Mouse (Mus musculus): ENCODE measurements around the gene Nell1. TPM values are rescaled to one million over a fixed set of nuclear protein-coding genes. Genes with fewer than 3 reads are reported as not detected.
"Not testable (repeated sequence)": the region's sequence is repeated elsewhere in the genome, so short reads cannot be mapped to it uniquely, and the experiment has no call there.

The Nell1 gene
- 2.7 and 2.8 TPM in 2 replicates for polyA plus RNA-seq (2016; fragmentation: Nextera tagmentation; extraction: Ambion mirVana)

- Histone ChIP-seq H3K27me3 (peaks cover 72% of the 10 kb centered on the region), H3K4me1 (peaks cover 12% of the 10 kb centered on the region; the same call in 1 of the 2 replicates), H3K4me2 (replicated peaks) (peak within 1 kb of the TSS; percentile 96), H3K9ac (peak within 1 kb of the TSS; percentile 50), H3K36me3 (no peaks in the 10 kb centered on the region), H3K27ac (no peak within 1 kb of the TSS), H3K4me3 (peak within 1 kb of the TSS; percentile 53), H3K9me3 (no peaks in the 10 kb centered on the region)
- under 1% methylated on average over 52 of the region's 52 CpGs for WGBS
- 0 out of 2 replicates have a peak, but pooled peaks have one; percentile 26 for ATAC-seq (ENCODE audit: insufficient number of reproducible peaks, insufficient read depth, low FRiP score, low TSS enrichment)
Observed at GRCm38 (mm10) chr7:49974841-49975440, at the start of gene Nell1. Gene Nell1 (plus strand): TSS chr7:49974864.

- Histone ChIP-seq H3K27me3 (peaks cover 9% of the 10 kb centered on the region; the same call in 1 of the 2 replicates), H3K27ac (no peak overlapping the region), H3K36me3 (no peaks in the 10 kb centered on the region), H3K4me2 (replicated peaks) (no peak overlapping the region), H3K9me3 (no peaks in the 10 kb centered on the region), H3K4me3 (no peak overlapping the region), H3K9ac (no peak overlapping the region), H3K4me1 (no peaks in the 10 kb centered on the region)
- 36% methylated on average over 3 of the region's 3 CpGs for WGBS
- ATAC-seq (ENCODE audit: insufficient number of reproducible peaks, insufficient read depth, low FRiP score, low TSS enrichment) = no peak
Observed at GRCm38 (mm10) chr7:49928571-49928970, 46.1 kb upstream of the Nell1 start.

- no peak overlapping the region for H3K4me3 ChIP-seq
- no peak for ATAC-seq (ENCODE audit: insufficient number of reproducible peaks, insufficient read depth, low FRiP score, low TSS enrichment)
- H3K9ac ChIP-seq = no peak overlapping the region
- no peaks in the 10 kb centered on the region for H3K9me3 ChIP-seq
- no peak overlapping the region for H3K27ac ChIP-seq
- H3K4me1 ChIP-seq = no peaks in the 10 kb centered on the region
- no peak overlapping the region for H3K4me2 ChIP-seq (replicated peaks)
- peaks cover 9% of the 10 kb centered on the region; the same call in 1 of the 2 replicates for H3K27me3 ChIP-seq
- H3K36me3 ChIP-seq = no peaks in the 10 kb centered on the region
- WGBS = 53% methylated on average over 4 of the region's 4 CpGs
Observed at GRCm38 (mm10) chr7:49929999-49930398, 44.7 kb upstream of the Nell1 start.

- H3K4me1 ChIP-seq; ATAC-seq (ENCODE audit: insufficient number of reproducible peaks, insufficient read depth, low FRiP score, low TSS enrichment); H3K9me3 ChIP-seq; H3K9ac ChIP-seq; H3K27me3 ChIP-seq; H3K4me3 ChIP-seq; H3K4me2 ChIP-seq (replicated peaks); H3K27ac ChIP-seq; H3K36me3 ChIP-seq: not testable (repeated sequence)
- WGBS = 81% methylated on average over 14 of the region's 14 CpGs
Observed at GRCm38 (mm10) chr7:49933386-49934115, 41.1 kb upstream of the Nell1 start.

GRCm38 (mm10) chr7:49936821-49937220, 37.8 kb upstream of the Nell1 start:
- Histone ChIP-seq H3K4me3 (no peak overlapping the region), H3K9me3 (no peaks in the 10 kb centered on the region), H3K4me2 (replicated peaks) (no peak overlapping the region), H3K9ac (no peak overlapping the region), H3K4me1 (no peaks in the 10 kb centered on the region), H3K36me3 (no peaks in the 10 kb centered on the region), H3K27ac (no peak overlapping the region), H3K27me3 (0 out of 2 replicates have a peak, but pooled peaks cover 5% of the 10 kb centered on the region)
- WGBS = 77% methylated on average over 3 of the region's 3 CpGs
- ATAC-seq (ENCODE audit: insufficient number of reproducible peaks, insufficient read depth, low FRiP score, low TSS enrichment) = no peak

- no peaks in the 10 kb centered on the region for H3K27me3 ChIP-seq
- peak; percentile 49; the same call in 1 of the 2 replicates for ATAC-seq (ENCODE audit: insufficient number of reproducible peaks, insufficient read depth, low FRiP score, low TSS enrichment)
- WGBS = 55% methylated on average over 3 of the region's 3 CpGs
Observed at GRCm38 (mm10) chr7:49942023-49942422, 32.6 kb upstream of the Nell1 start.

GRCm38 (mm10) chr7:49942490-49942889, 32.2 kb upstream of the Nell1 start:
- no peak overlapping the region for H3K9ac ChIP-seq
- no peak overlapping the region for H3K27ac ChIP-seq
- 62% methylated on average over 5 of the region's 5 CpGs for WGBS
- no peaks in the 10 kb centered on the region for H3K4me1 ChIP-seq
- H3K4me2 ChIP-seq (replicated peaks) = no peak overlapping the region
- H3K9me3 ChIP-seq = no peaks in the 10 kb centered on the region
- H3K36me3 ChIP-seq = no peaks in the 10 kb centered on the region
- H3K27me3 ChIP-seq = no peaks in the 10 kb centered on the region
- no peak for ATAC-seq (ENCODE audit: insufficient number of reproducible peaks, insufficient read depth, low FRiP score, low TSS enrichment)
- no peak overlapping the region for H3K4me3 ChIP-seq

More at GRCm38 (mm10) chr7:49942023-49942422, 32.6 kb upstream of the Nell1 start:
- Histone ChIP-seq H3K9ac (no peak overlapping the region), H3K27ac (no peak overlapping the region), H3K4me3 (no peak overlapping the region), H3K4me1 (no peaks in the 10 kb centered on the region), H3K4me2 (replicated peaks) (no peak overlapping the region), H3K36me3 (no peaks in the 10 kb centered on the region), H3K9me3 (no peaks in the 10 kb centered on the region)

GRCm38 (mm10) chr7:49946691-49947090, 28.0 kb upstream of the Nell1 start:
- H3K9ac ChIP-seq = no peak overlapping the region

GRCm38 (mm10) chr7:49953546-49954181, 21.0 kb upstream of the Nell1 start:
- Histone ChIP-seq H3K27ac (no peak overlapping the region), H3K4me3 (no peak overlapping the region), H3K36me3 (no peaks in the 10 kb centered on the region), H3K9ac (no peak overlapping the region), H3K4me2 (replicated peaks) (no peak overlapping the region), H3K9me3 (no peaks in the 10 kb centered on the region), H3K27me3 (no peaks in the 10 kb centered on the region; the same call in 1 of the 2 replicates), H3K4me1 (no peaks in the 10 kb centered on the region)
- 52% methylated on average over 4 of the region's 4 CpGs for WGBS
- ATAC-seq (ENCODE audit: insufficient number of reproducible peaks, insufficient read depth, low FRiP score, low TSS enrichment) = no peak

More at GRCm38 (mm10) chr7:49946691-49947090, 28.0 kb upstream of the Nell1 start:
- Histone ChIP-seq H3K4me2 (replicated peaks) (no peak overlapping the region), H3K4me3 (no peak overlapping the region), H3K27me3 (no peaks in the 10 kb centered on the region; the same call in 1 of the 2 replicates), H3K27ac (no peak overlapping the region), H3K9me3 (no peaks in the 10 kb centered on the region), H3K4me1 (no peaks in the 10 kb centered on the region), H3K36me3 (no peaks in the 10 kb centered on the region)
- no peak for ATAC-seq (ENCODE audit: insufficient number of reproducible peaks, insufficient read depth, low FRiP score, low TSS enrichment)
- WGBS = 90% methylated on average over 9 of the region's 9 CpGs

- no peak overlapping the region for H3K9ac ChIP-seq
- no peaks in the 10 kb centered on the region for H3K9me3 ChIP-seq
- H3K4me1 ChIP-seq = no peaks in the 10 kb centered on the region
- H3K27ac ChIP-seq = no peak overlapping the region
- H3K36me3 ChIP-seq = no peaks in the 10 kb centered on the region
- ATAC-seq (ENCODE audit: insufficient number of reproducible peaks, insufficient read depth, low FRiP score, low TSS enrichment) = no peak
- 75% methylated on average over 7 of the region's 7 CpGs for WGBS
- no peaks in the 10 kb centered on the region; the same call in 1 of the 2 replicates for H3K27me3 ChIP-seq
- no peak overlapping the region for H3K4me3 ChIP-seq
- H3K4me2 ChIP-seq (replicated peaks) = no peak overlapping the region
Observed at GRCm38 (mm10) chr7:49954834-49955233, 19.8 kb upstream of the Nell1 start.

- no peaks in the 10 kb centered on the region for H3K36me3 ChIP-seq
- H3K27me3 ChIP-seq = no peaks in the 10 kb centered on the region
- H3K4me3 ChIP-seq = no peak overlapping the region
- no peaks in the 10 kb centered on the region for H3K9me3 ChIP-seq
- WGBS = 76% methylated on average over 3 of the region's 3 CpGs
- H3K4me2 ChIP-seq (replicated peaks) = no peak overlapping the region
- no peaks in the 10 kb centered on the region for H3K4me1 ChIP-seq
- no peak overlapping the region for H3K9ac ChIP-seq
- no peak overlapping the region for H3K27ac ChIP-seq
- ATAC-seq (ENCODE audit: insufficient number of reproducible peaks, insufficient read depth, low FRiP score, low TSS enrichment) = no peak
Observed at GRCm38 (mm10) chr7:49957142-49957541, 17.5 kb upstream of the Nell1 start.

Measured in embryonic facial prominence, embryonic 12.5 days (tissue).